Mouse (Mus musculus) Muller cell, postnatal 12 days (primary cell): ENCODE results near the gene Kri1.
"Not testable (repeated sequence)": the region's sequence is repeated elsewhere in the genome, so short reads cannot be mapped to it uniquely, and the experiment has no call there.

Experiments used
- DNase-seq: peaks from one replicate; pipeline ENCODE4 v3.0.0-alpha.2; 2015; ENCODE audit errors: inconsistent ontology term

The Kri1 gene

GRCm38 (mm10) chr9:21274336-21274735, 13.4 kb downstream of the Kri1 start:
- no peak for DNase-seq

GRCm38 (mm10) chr9:21273520-21274228, 14.1 kb downstream of the Kri1 start:
- DNase-seq = no peak

- no peak for DNase-seq
These were observed 14.7 kb downstream of the Kri1 start for GRCm38 (mm10) chr9:21273094-21273493.

GRCm38 (mm10) chr9:21272391-21272790, 15.4 kb downstream of the Kri1 start:
- DNase-seq = no peak

GRCm38 (mm10) chr9:21269590-21269989, 18.2 kb downstream of the Kri1 start:
- DNase-seq = not testable (repeated sequence)

GRCm38 (mm10) chr9:21268305-21268704, 19.5 kb downstream of the Kri1 start:
- DNase-seq = no peak

- DNase-seq = no peak
These were observed 20.9 kb downstream of the Kri1 start for GRCm38 (mm10) chr9:21266889-21267288.

GRCm38 (mm10) chr9:21265611-21266010, 22.2 kb downstream of the Kri1 start:
- DNase-seq = no peak

- DNase-seq = peak; percentile 99
These were observed 22.7 kb downstream of the Kri1 start, which contains the start of gene Atg4d for GRCm38 (mm10) chr9:21265000-21265561. Atg4d (plus strand) TSS chr9:21265293.

- DNase-seq = no peak
These were observed 23.3 kb downstream of the Kri1 start for GRCm38 (mm10) chr9:21264272-21264999.

GRCm38 (mm10) chr9:21261831-21262230, 25.9 kb downstream of the Kri1 start:
- no peak for DNase-seq

GRCm38 (mm10) chr9:21260491-21261040, 27.2 kb downstream of the Kri1 start:
- DNase-seq = no peak

GRCm38 (mm10) chr9:21256349-21256748, 31.4 kb downstream of the Kri1 start:
- not testable (repeated sequence) for DNase-seq

GRCm38 (mm10) chr9:21254690-21255089, 33.1 kb downstream of the Kri1 start:
- DNase-seq = no peak

- DNase-seq = no peak
These were observed 36.5 kb downstream of the Kri1 start for GRCm38 (mm10) chr9:21251116-21251735.

GRCm38 (mm10) chr9:21250509-21250908, 37.3 kb downstream of the Kri1 start:
- no peak for DNase-seq

- no peak for DNase-seq
These were observed 37.9 kb downstream of the Kri1 start for GRCm38 (mm10) chr9:21249629-21250508.

- DNase-seq = peak; percentile 21
These were observed 39.4 kb downstream of the Kri1 start, which contains the start of gene S1pr5 for GRCm38 (mm10) chr9:21248326-21248725. S1pr5 (minus strand) TSS chr9:21248443.

- DNase-seq = no peak
These were observed 41.4 kb downstream of the Kri1 start for GRCm38 (mm10) chr9:21246342-21246741.

- no peak for DNase-seq
These were observed 42.7 kb downstream of the Kri1 start for GRCm38 (mm10) chr9:21245113-21245487.
